Mouse (Mus musculus) layer of hippocampus, postnatal 25 days (tissue): ENCODE measurements around the gene Ccdc146. TPM values are rescaled to one million over a fixed set of nuclear protein-coding genes. Genes with fewer than 3 reads are reported as not detected.

Experiments used
- total RNA-seq, 2 experiments: library from RNA; stranded (reverse); gene quantifications; 2 replicates each; pipeline ENCODE4 v1.2.3; 2021

The Ccdc146 gene
- total RNA-seq, 2 experiments from 2014 or later, result 0.20 to 0.47 TPM

Other genes with a start within 250 kb of the Ccdc146 start
- 1 to 10 TPM; 6.3 to 10.0 TPM for gene Gsap, start 238.4 kb downstream of the Ccdc146 start, total RNA-seq
- gene Fgl2, start 52.0 kb downstream of the Ccdc146 start, total RNA-seq, result 1 to 10 TPM; 1.2 to 2.4 TPM
- gene Fam185a, start 281 bp upstream of the Ccdc146 start, total RNA-seq, result 10 to 100 TPM; 11.2 to 12.4 TPM
- under 1 TPM; 0.33 to 0.44 TPM for gene Lrrc17, start 118.9 kb upstream of the Ccdc146 start, total RNA-seq
- gene Fbxl13, start 221.0 kb upstream of the Ccdc146 start, total RNA-seq, result under 1 TPM; 0.17 to 0.26 TPM
- 10 to 100 TPM; 21.2 to 22.3 TPM for gene Armc10, start 221.1 kb upstream of the Ccdc146 start, total RNA-seq